Mouse (Mus musculus) embryonic facial prominence, embryonic 13.5 days (tissue): ENCODE data around the gene Il22ra1. TPM values are rescaled to one million over a fixed set of nuclear protein-coding genes. Genes with fewer than 3 reads are reported as not detected.
A peak's percentile ranks its signal among the peaks of the same experiment; 100 is the strongest.
"Not testable (repeated sequence)": the region's sequence is repeated elsewhere in the genome, so short reads cannot be mapped to it uniquely, and the experiment has no call there.

Experiments used
- ATAC-seq: fragments of 200-750 bp; cut with Nextera tagmentation; 2 replicates; pipeline ENCODE4 v1.8.0; 2017; ENCODE audit warnings: low read depth; ENCODE audit not compliant: insufficient number of reproducible peaks, insufficient read depth, low FRiP score, low TSS enrichment
- H3K27ac ChIP-seq: fragments of 300-500 bp; sonication (generic); 2 replicates; pipeline ENCODE4 v1.5.1; 2015; ENCODE audit warnings: moderate library complexity, mild to moderate bottlenecking, inconsistent platforms
- H3K27me3 ChIP-seq: fragments of 300-500 bp; sonication (generic); 2 replicates; pipeline ENCODE4 v1.6.1; 2015; ENCODE audit warnings: mild to moderate bottlenecking, inconsistent platforms
- H3K36me3 ChIP-seq: fragments of 300-500 bp; sonication (generic); 2 replicates; pipeline ENCODE4 v1.6.1; 2015; ENCODE audit warnings: mild to moderate bottlenecking, inconsistent platforms
- H3K4me1 ChIP-seq: fragments of 300-500 bp; sonication (generic); 2 replicates; pipeline ENCODE4 v1.6.1; 2015; ENCODE audit warnings: inconsistent platforms
- H3K4me2 ChIP-seq: fragments of 300-500 bp; sonication (generic); 2 replicates; pipeline ENCODE4 v1.6.1; 2015; ENCODE audit warnings: moderate library complexity, mild to moderate bottlenecking, inconsistent platforms
- H3K4me3 ChIP-seq: fragments of 300-500 bp; sonication (generic); 2 replicates; pipeline ENCODE4 v1.5.1; 2015; ENCODE audit warnings: mild to moderate bottlenecking, inconsistent platforms
- H3K9ac ChIP-seq: fragments of 300-500 bp; sonication (generic); 2 replicates; pipeline ENCODE4 v1.6.1; 2015; ENCODE audit warnings: mild to moderate bottlenecking, inconsistent platforms
- H3K9me3 ChIP-seq: fragments of 300-500 bp; sonication (generic); 2 replicates; pipeline ENCODE4 v1.6.1; 2016; ENCODE audit warnings: inconsistent platforms
- WGBS: fragments of 180-500 bp; shearing (Covaris S2); methylation state at CpG from one replicate; pipeline ENCODE4 v1.1.7; 2015; ENCODE audit warnings: mixed read lengths; 5-methylcytosine and 5-hydroxymethylcytosine counted together
- polyA plus RNA-seq: library from polyadenylated mRNA; unstranded; fragments of >200 nt; fragmentation: Nextera tagmentation; extraction: Ambion mirVana; gene quantifications from 2 replicates; pipeline ENCODE4 v1.2.1, GENCODE M21; 2015

Il22ra1 gene
- polyA plus RNA-seq, 1 experiment from 2014 or later = 0.18 TPM

- Histone ChIP-seq H3K9me3 (no peaks in the 10 kb centered on the region), H3K27me3 (no peaks in the 10 kb centered on the region), H3K4me3 (no peak overlapping the region), H3K9ac (no peak overlapping the region), H3K27ac (no peak overlapping the region), H3K4me1 (0 out of 2 replicates have a peak, but pooled peaks cover 3% of the 10 kb centered on the region), H3K4me2 (no peak overlapping the region), H3K36me3 (no peaks in the 10 kb centered on the region)
- WGBS = 60% methylated on average over 6 of the region's 6 CpGs
- no peak for ATAC-seq
Measured at GRCm38 (mm10) chr4:135704016-135704415, 24.0 kb upstream of the Il22ra1 start.

GRCm38 (mm10) chr4:135706045-135706444, 21.9 kb upstream of the Il22ra1 start:
- Histone ChIP-seq H3K4me2 (no peak overlapping the region), H3K27ac (no peak overlapping the region), H3K9ac (no peak overlapping the region), H3K36me3 (no peaks in the 10 kb centered on the region), H3K4me1 (no peaks in the 10 kb centered on the region), H3K27me3 (no peaks in the 10 kb centered on the region), H3K4me3 (no peak overlapping the region), H3K9me3 (no peaks in the 10 kb centered on the region)
- ATAC-seq = no peak
- 91% methylated on average over 6 of the region's 6 CpGs for WGBS

DNA sequence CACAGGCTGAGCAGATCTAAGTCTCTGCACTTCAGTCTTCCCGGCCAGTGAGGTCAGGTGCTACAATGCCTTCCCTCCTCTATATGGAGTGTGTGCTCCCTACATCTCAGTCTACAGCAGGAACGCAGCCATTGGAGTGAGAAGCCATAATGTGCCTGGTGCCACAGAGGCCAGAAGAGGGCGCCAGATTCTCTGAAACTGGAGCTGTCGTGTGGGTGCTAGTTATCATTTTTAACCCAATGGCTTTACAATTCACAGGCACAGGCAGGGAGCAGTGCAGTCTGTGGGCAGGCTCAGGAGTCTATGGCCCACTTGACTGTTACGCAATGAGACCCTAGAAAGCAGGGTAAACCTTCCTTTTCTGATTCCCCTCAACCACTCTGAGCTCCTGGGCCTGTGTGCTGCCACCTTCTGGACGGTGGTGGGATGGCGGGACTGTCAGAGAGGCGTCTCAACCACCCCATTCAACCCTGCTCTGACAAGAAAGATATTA, 18.9 kb upstream of the Il22ra1 start:
- Histone ChIP-seq H3K9ac (no peak overlapping the region), H3K27ac (no peak overlapping the region), H3K4me2 (peak overlapping the region; percentile 46), H3K36me3 (no peaks in the 10 kb centered on the region), H3K27me3 (no peaks in the 10 kb centered on the region), H3K9me3 (0 out of 2 replicates have a peak, but pooled peaks cover 4% of the 10 kb centered on the region), H3K4me1 (no peaks in the 10 kb centered on the region), H3K4me3 (0 out of 2 replicates have a peak overlapping the region, but pooled peaks have one; percentile 15)
- 13% methylated on average over 8 of the region's 8 CpGs for WGBS
- ATAC-seq = no peak

- no peak overlapping the region for H3K4me3 ChIP-seq
- no peaks in the 10 kb centered on the region for H3K36me3 ChIP-seq
- H3K4me1 ChIP-seq = no peaks in the 10 kb centered on the region
- no peak overlapping the region for H3K9ac ChIP-seq
- ATAC-seq = no peak
- no peaks in the 10 kb centered on the region for H3K27me3 ChIP-seq
- H3K4me2 ChIP-seq = no peak overlapping the region
- 0 out of 2 replicates have a peak, but pooled peaks cover 4% of the 10 kb centered on the region for H3K9me3 ChIP-seq
- WGBS = 70% methylated on average over 11 of the region's 11 CpGs
- H3K27ac ChIP-seq = no peak overlapping the region
Measured at GRCm38 (mm10) chr4:135709621-135710020, 18.4 kb upstream of the Il22ra1 start.

DNA sequence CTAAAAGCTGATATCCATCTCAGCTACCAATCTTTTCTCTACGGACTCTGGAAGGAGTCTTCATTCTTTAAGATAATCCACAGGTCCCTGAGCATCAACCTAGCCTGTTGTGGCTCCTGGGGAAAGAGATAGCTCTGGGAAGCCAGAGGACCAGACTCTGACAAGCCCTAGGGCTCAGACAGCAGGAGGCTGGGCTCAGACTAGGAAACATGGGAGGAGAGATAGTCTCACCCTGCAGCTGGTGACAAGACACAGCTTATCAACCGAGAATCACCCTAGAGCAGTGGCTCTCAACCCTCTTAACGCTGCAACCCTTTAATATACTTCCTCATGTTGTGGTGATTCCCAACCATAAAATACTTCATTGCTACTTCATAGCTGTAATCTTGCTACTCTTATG, 17.6 kb upstream of the Il22ra1 start:
- Histone ChIP-seq H3K27ac (no peak overlapping the region), H3K27me3 (no peaks in the 10 kb centered on the region), H3K9me3 (0 out of 2 replicates have a peak, but pooled peaks cover 4% of the 10 kb centered on the region), H3K36me3 (no peaks in the 10 kb centered on the region), H3K9ac (no peak overlapping the region), H3K4me2 (no peak overlapping the region), H3K4me1 (no peaks in the 10 kb centered on the region), H3K4me3 (no peak overlapping the region)
- 71% methylated on average over 3 of the region's 3 CpGs for WGBS
- no peak for ATAC-seq

DNA sequence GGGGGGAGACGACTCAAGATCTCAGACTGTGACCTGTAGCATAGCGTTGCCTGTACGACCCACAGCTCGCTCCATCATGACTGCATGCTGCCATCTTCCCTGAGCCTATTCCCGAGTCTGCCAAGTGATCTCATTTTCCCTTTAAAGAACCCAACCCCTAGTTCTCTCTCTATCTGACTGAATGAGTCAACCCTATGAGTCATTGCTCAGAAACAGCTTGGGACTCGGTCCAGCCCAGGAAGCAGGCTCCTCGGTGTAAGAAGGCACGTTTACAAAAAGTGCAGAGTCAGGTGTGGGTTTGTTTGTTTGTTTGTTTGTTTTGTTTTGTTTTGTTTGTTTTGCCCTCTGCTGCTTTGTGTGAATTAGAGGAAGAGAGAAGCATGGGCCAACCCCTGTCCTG, 13.2 kb upstream of the Il22ra1 start:
- Histone ChIP-seq H3K4me2 (no peak overlapping the region), H3K27me3 (no peaks in the 10 kb centered on the region), H3K4me3 (no peak overlapping the region), H3K9ac (no peak overlapping the region), H3K27ac (no peak overlapping the region), H3K4me1 (no peaks in the 10 kb centered on the region), H3K36me3 (no peaks in the 10 kb centered on the region), H3K9me3 (0 out of 2 replicates have a peak, but pooled peaks cover 4% of the 10 kb centered on the region)
- no peak for ATAC-seq
- WGBS = 90% methylated on average over 8 of the region's 8 CpGs

GRCm38 (mm10) chr4:135716438-135716837, 11.5 kb upstream of the Il22ra1 start:
- not testable (repeated sequence) for H3K27ac ChIP-seq, H3K36me3 ChIP-seq, H3K9me3 ChIP-seq, H3K4me3 ChIP-seq, ATAC-seq, H3K27me3 ChIP-seq, H3K9ac ChIP-seq, H3K4me1 ChIP-seq, H3K4me2 ChIP-seq
- 95% methylated on average over 11 of the region's 11 CpGs for WGBS

DNA sequence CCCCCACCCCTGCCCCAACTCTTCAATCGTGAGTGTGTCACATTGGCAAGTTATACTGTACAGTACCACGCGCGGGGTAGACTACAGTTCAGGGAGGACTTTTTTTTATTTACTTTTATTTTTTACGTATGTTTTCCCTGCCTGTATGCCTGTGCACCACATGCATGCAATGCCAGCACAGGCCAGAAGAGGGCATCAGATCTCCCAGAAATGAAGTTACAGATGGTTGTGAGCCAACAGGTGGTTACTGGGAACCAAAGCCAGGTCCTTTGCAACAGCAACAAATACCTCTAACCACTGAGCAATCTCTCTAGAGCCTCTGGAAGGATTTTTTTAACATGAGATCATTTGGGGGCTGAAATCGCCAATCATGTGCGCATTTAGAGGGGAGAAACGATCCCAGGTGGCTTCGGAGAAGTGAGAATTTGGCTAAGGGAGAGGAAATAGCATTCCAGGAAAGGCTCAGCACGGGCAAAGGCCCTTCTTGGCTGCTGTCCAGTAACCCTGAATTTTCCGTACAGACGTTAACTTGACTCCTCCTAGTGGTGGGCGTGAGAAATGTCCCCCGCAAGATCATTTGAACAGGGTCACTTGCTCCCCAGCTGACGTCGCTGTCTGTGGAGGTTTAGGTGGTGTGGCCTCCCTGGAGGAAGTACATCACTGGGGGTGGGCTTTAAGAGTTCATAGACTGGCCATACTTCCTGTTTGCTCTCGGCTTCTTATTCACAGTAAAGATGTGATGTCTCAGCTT, 5.3 kb upstream of the Il22ra1 start:
- no peak for ATAC-seq
- H3K9me3 ChIP-seq = peaks cover 4% of the 10 kb centered on the region
- no peak overlapping the region for H3K27ac ChIP-seq
- no peaks in the 10 kb centered on the region for H3K36me3 ChIP-seq
- no peak overlapping the region for H3K4me3 ChIP-seq
- no peak overlapping the region for H3K4me2 ChIP-seq
- WGBS = 75% methylated on average over 17 of the region's 17 CpGs
- no peak overlapping the region for H3K9ac ChIP-seq
- no peaks in the 10 kb centered on the region for H3K27me3 ChIP-seq
- peaks cover 17% of the 10 kb centered on the region for H3K4me1 ChIP-seq

GRCm38 (mm10) chr4:135726416-135726815, 1.6 kb upstream of the Il22ra1 start:
- H3K27ac ChIP-seq = 0 out of 2 replicates have a peak overlapping the region, but pooled peaks have one; percentile 33
- H3K9me3 ChIP-seq = peaks cover 4% of the 10 kb centered on the region
- no peak overlapping the region for H3K4me3 ChIP-seq
- no peak overlapping the region for H3K4me2 ChIP-seq
- no peaks in the 10 kb centered on the region for H3K36me3 ChIP-seq
- H3K4me1 ChIP-seq = peaks cover 18% of the 10 kb centered on the region
- ATAC-seq = no peak
- 67% methylated on average over 11 of the region's 11 CpGs for WGBS
- no peak overlapping the region for H3K9ac ChIP-seq
- no peaks in the 10 kb centered on the region for H3K27me3 ChIP-seq

GRCm38 (mm10) chr4:135730204-135730603, 2.2 kb downstream of the Il22ra1 start:
- Histone ChIP-seq H3K9ac (no peak overlapping the region), H3K4me3 (no peak overlapping the region), H3K27ac (no peak overlapping the region), H3K4me2 (no peak overlapping the region), H3K36me3 (no peaks in the 10 kb centered on the region), H3K4me1 (peaks cover 14% of the 10 kb centered on the region), H3K9me3 (0 out of 2 replicates have a peak, but pooled peaks cover 8% of the 10 kb centered on the region), H3K27me3 (no peaks in the 10 kb centered on the region)
- no peak for ATAC-seq
- 60% methylated on average over 9 of the region's 9 CpGs for whole genome bisulfite sequencing

- WGBS = 64% methylated on average over 8 of the region's 8 CpGs
- H3K36me3 ChIP-seq = no peaks in the 10 kb centered on the region
- no peak overlapping the region for H3K4me3 ChIP-seq
- no peaks in the 10 kb centered on the region for H3K27me3 ChIP-seq
- H3K4me1 ChIP-seq = peaks cover 14% of the 10 kb centered on the region
- ATAC-seq = no peak
- H3K9ac ChIP-seq = no peak overlapping the region
- H3K9me3 ChIP-seq = 0 out of 2 replicates have a peak, but pooled peaks cover 8% of the 10 kb centered on the region
- no peak overlapping the region for H3K27ac ChIP-seq
- no peak overlapping the region for H3K4me2 ChIP-seq
Measured at GRCm38 (mm10) chr4:135730951-135731350, 3.0 kb downstream of the Il22ra1 start.

DNA sequence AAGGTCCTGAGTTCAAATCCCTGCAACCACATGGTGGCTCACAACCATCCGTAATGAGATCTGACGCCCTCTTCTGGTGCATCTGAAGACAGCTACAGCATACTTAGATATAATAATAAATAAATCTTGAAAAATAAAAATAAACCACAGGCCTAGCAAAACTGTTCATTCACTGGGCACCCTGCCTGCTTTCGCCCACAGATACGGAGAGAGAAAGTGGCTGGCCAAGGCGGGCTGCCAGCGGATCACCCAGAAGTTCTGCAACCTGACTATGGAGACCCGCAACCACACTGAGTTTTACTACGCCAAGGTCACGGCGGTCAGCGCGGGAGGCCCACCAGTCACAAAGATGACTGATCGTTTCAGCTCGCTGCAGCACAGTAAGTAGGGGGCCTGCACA, 5.9 kb downstream of the Il22ra1 start:
- H3K4me2 ChIP-seq = no peak overlapping the region
- 0 out of 2 replicates have a peak, but pooled peaks cover 8% of the 10 kb centered on the region for H3K9me3 ChIP-seq
- no peak overlapping the region for H3K9ac ChIP-seq
- 95% methylated on average over 14 of the region's 14 CpGs for WGBS
- peaks cover 4% of the 10 kb centered on the region; the same call in 1 of the 2 replicates for H3K4me1 ChIP-seq
- H3K27ac ChIP-seq = no peak overlapping the region
- no peaks in the 10 kb centered on the region for H3K36me3 ChIP-seq
- H3K4me3 ChIP-seq = no peak overlapping the region
- no peak for ATAC-seq
- no peaks in the 10 kb centered on the region for H3K27me3 ChIP-seq
